Mouse (Mus musculus) lung, adult 18-20 months (tissue): ENCODE measurements around the gene Anp32a.

Source experiments
- DNase-seq, 2 experiments: peaks; one replicate each; pipeline ENCODE4 v3.0.0; 2022; ENCODE audit warnings: mixed read lengths in 2 of 2

The Anp32a gene

DNA sequence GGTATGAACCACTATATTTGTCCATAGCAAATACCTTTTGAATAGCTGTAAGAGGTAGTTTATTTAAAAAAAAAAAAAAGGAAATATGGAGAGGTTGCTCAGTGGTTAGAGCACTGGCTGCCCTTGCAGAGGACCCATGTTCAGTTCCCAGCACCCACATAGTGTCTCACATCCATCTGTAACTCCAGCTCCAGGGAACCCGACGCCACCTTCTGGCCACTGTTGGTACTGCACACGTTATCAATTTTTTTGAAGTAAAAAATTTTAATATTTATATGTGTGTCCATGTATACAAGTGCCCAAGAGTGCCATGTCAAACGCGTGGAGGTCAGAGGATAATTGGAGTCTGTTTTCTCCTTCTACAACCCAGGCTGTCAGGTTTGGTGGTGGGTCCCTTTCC is 77.6 kb downstream of the Anp32a start:
- no peak for DNase-seq

DNA sequence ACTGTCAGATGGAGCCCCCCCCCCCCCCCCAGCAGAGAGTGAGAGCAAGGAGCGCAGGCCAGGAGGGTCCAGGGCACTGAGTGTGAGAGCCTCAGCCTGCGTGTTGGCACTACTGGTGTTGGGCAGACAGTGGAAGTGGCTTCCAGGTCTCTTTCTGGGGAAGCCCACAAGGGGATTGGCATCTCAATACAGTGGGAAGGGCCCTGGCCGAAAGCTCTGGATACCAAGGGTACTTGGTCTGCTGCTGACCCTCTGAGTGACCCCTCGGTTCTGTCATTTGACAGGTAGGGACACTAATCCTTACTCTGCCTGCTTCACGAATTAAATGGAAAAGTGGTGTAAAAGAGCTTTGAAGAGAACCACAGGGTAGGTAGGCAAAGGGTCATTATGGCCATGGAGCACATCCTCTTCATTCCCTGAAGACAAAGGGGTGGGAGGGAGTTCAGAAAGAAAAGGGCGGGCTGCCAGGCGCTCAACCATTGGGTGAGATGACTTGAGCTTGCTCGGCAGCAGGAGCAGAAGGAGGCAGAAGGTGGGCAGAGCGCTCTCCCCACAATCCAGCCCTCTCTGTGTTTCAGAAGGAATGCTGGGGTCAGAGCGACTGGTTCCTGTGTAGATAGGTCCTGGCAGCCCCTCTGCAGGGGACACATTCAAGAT is 79.3 kb downstream of the Anp32a start:
- peak; percentile 53 to 60 for DNase-seq

DNA sequence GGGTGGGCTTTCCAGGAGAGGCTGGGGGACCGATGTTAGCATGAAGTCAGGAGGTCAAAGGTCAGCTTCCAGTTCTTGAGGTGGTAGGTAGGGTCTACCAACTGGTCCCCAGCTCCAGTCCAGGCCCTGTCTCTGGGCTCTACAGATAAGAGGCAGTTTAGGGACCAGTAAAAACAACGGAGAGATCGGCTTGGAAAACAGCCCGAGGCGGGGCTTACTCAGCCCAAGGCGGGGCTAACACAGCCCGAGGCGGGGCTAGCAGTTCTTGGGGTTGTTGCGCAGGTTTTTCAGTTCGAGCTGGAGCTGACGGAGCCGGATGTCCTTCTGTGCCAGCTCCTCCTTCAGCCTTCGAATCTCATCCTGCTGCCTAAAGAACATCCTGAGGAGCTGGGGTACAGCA is 79.9 kb downstream of the Anp32a start:
- DNase-seq, result peak; percentile 92 to 93

DNA sequence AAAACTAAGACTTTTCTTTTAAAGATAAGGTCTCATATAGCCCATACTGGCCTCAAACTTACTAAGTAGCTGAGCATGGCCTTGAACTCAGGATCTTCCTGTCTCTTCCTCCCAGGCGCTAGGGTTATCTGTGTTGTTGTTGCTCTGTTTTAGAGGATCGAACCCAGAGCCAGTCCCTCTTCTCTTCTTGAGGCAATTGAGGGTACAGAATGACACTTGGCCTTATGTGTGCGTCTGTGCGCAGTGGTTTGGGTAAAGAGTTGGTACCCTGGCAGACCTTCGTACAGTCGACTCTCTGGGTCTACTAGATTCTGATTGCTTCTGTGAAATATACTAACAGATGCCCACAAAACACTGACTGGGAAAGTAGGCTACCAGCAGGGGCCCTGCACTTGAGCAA is 80.8 kb downstream of the Anp32a start:
- no peak for DNase-seq

DNA sequence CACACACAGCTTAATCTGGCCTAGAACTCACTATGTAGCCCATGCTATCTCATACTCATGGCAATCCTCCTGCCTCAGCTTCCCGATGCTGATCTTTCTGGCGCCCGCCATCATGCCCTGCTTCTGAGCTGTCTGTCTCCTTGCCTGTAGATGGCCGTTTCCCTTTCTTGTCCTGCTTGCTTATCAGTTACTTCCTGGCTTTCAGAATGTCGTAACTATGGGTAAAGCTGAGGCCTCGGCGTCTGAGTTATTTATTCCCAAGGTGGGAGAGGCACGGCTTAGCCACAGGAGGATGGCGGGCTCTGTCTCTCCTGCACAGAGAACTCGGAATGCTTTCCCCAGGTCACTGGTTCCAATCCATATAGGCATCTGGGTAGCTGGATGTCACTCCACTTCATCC is 81.8 kb downstream of the Anp32a start:
- no peak for DNase-seq

DNA sequence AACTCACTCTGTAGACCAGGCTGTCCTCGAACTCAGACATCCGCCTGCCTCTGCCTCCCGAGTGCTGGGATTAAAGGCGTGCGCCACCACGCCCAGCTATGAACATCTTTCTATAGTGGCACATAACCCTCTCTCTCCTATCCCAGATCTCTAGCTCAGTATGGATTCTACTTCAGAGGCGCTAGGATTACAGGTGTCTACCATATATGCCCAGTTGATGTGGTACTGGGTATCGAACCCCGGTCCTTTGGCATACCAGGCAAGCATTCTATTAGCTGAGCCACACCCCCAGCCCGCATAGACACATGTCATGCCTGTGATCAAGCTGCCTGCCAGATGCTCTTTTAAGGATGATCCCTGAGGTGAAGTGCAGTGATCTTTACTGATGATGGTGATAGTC is 82.8 kb downstream of the Anp32a start:
- DNase-seq, result no peak

DNA sequence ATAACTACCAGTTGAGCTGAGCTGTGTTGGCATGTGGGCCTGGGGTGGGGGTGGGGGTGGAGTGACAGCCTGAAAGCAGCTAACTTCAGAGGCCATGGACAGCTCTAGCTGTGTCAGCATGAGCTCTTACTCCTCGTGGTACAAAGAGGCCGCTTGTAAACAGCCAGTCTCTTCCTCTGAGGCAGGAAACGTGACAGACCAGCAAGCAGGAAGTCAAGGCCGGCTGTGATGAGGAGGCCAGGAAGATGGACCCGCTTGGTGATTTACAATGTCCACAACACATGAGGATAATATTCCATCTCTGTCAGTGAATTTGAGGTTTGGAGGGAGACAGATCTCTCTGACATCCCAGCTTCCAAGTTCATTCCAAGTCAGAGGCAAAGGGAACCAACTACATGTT is 84.2 kb downstream of the Anp32a start:
- peak; percentile 31 to 43 for DNase-seq

DNA sequence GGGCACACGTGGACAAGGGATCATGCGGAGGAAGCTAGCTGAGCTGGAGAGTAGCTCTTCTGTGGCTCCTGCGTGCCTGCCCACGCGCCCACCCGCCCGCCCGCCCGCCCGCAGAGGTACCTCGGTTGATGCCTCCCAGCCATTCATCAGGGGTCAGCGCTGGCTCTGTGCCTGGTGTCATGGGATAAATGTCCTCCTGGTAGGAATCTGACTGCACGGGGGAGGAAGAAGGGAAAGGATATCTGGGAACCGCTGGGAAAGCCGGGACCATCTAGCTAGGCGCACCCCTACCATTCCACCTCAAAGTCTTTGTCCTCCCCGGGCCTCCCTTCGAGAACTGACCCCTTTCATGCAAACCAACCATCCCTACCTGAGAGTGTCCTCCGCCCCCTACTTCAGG is 84.9 kb downstream of the Anp32a start:
- DNase-seq, result peak in 1 of 2 experiments; percentile 3

DNA sequence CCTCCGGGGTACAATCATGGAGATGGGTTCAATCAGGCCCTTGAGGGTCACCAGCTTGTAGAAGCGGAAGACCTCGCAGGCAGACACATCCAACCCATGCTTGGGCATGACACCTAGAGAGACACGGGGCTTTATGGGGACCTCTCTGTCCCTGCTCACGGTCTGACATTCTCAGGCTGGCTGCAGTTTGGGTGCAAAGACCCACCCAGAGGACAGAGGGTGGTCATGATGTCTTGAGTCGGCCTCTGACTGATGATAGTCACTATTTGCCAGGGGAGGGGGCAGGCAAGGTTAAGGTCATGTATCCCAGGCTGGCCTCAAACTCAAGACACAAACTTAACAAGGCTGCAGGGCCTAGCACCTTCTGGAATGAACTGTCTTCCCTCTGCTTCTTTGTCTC is 85.4 kb downstream of the Anp32a start:
- no peak for DNase-seq

DNA sequence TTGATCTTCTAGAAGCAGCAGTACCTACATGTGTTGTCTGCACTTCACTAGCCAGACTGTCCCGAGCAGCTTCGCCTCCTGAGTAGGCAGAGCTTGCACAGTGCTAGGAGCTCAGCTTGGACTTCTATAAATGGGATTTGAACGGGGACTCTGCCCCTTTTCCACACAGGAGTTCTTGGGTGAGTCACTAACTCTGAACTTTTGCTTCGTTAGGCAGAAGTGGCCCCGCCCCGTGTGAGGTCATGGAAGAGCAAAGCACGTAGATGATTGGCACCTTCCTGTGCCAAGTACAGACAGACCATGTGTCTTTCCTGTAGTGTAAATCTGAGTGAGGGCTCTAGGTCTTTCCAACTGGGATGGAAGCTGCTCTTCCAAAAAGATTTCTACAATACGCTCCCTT is 85.9 kb downstream of the Anp32a start:
- DNase-seq, result peak; percentile 61 to 72
